Mouse (Mus musculus): ENCODE results near the gene Kcnip1. TPM values are rescaled to one million over a fixed set of nuclear protein-coding genes. Genes with fewer than 3 reads are reported as not detected.

Kcnip1 gene
- polyA plus RNA-seq, 1 experiment from 2014 or later = 38.8 TPM

GRCm38 (mm10) chr11:34009316-34010087, 16.6 kb upstream of the Kcnip1 start:
- no peaks in the 10 kb centered on the region for H3K27me3 ChIP-seq (replicated peaks)
- H3K27ac ChIP-seq = no peak overlapping the region
- no peak for ATAC-seq (ENCODE audit: low FRiP score, low read depth)
- no peaks in the 10 kb centered on the region for H3K9me3 ChIP-seq
- H3K4me1 ChIP-seq = no peaks in the 10 kb centered on the region
- H3K4me2 ChIP-seq (replicated peaks) = no peak overlapping the region
- H3K9ac ChIP-seq = no peak overlapping the region
- whole genome bisulfite sequencing = 77% methylated on average over 12 of the region's 12 CpGs
- no peaks in the 10 kb centered on the region for H3K36me3 ChIP-seq
- H3K4me3 ChIP-seq = no peak overlapping the region

- no peaks in the 10 kb centered on the region for H3K4me1 ChIP-seq
- H3K27me3 ChIP-seq (replicated peaks) = no peaks in the 10 kb centered on the region
- H3K9ac ChIP-seq = no peak overlapping the region
- ATAC-seq (ENCODE audit: low FRiP score, low read depth) = no peak
- H3K27ac ChIP-seq = no peak overlapping the region
- no peaks in the 10 kb centered on the region for H3K9me3 ChIP-seq
- 56% methylated on average over 9 of the region's 9 CpGs for WGBS
- no peak overlapping the region for H3K4me3 ChIP-seq
- no peaks in the 10 kb centered on the region for H3K36me3 ChIP-seq
- no peak overlapping the region for H3K4me2 ChIP-seq (replicated peaks)
These were observed 15.8 kb upstream of the Kcnip1 start for GRCm38 (mm10) chr11:34008702-34009101.

- no peaks in the 10 kb centered on the region for H3K4me1 ChIP-seq
- no peak overlapping the region for H3K9ac ChIP-seq
- no peaks in the 10 kb centered on the region for H3K36me3 ChIP-seq
- no peak overlapping the region for H3K27ac ChIP-seq
- H3K4me3 ChIP-seq = no peak overlapping the region
- no peak overlapping the region for H3K4me2 ChIP-seq (replicated peaks)
- 89% methylated on average over 11 of the region's 11 CpGs for WGBS
- no peaks in the 10 kb centered on the region for H3K27me3 ChIP-seq (replicated peaks)
- no peak for ATAC-seq (ENCODE audit: low FRiP score, low read depth)
- no peaks in the 10 kb centered on the region for H3K9me3 ChIP-seq
These were observed 15.3 kb upstream of the Kcnip1 start for GRCm38 (mm10) chr11:34008214-34008613.

GRCm38 (mm10) chr11:34007616-34008015, 14.7 kb upstream of the Kcnip1 start:
- Histone ChIP-seq H3K4me3 (no peak overlapping the region), H3K27ac (no peak overlapping the region), H3K4me2 (replicated peaks) (no peak overlapping the region), H3K9ac (no peak overlapping the region), H3K4me1 (no peaks in the 10 kb centered on the region), H3K27me3 (replicated peaks) (no peaks in the 10 kb centered on the region), H3K9me3 (no peaks in the 10 kb centered on the region), H3K36me3 (no peaks in the 10 kb centered on the region)
- 93% methylated on average over 2 of the region's 2 CpGs for WGBS
- no peak for ATAC-seq (ENCODE audit: low FRiP score, low read depth)

GRCm38 (mm10) chr11:34002593-34002965, 9.6 kb upstream of the Kcnip1 start:
- no peaks in the 10 kb centered on the region for H3K4me1 ChIP-seq
- no peak overlapping the region for H3K9ac ChIP-seq
- no peak overlapping the region for H3K4me2 ChIP-seq (replicated peaks)
- H3K36me3 ChIP-seq = no peaks in the 10 kb centered on the region
- no peak overlapping the region for H3K4me3 ChIP-seq
- WGBS = 76% methylated on average over 5 of the region's 5 CpGs
- ATAC-seq (ENCODE audit: low FRiP score, low read depth) = no peak
- H3K9me3 ChIP-seq = no peaks in the 10 kb centered on the region
- H3K27ac ChIP-seq = no peak overlapping the region
- no peaks in the 10 kb centered on the region for H3K27me3 ChIP-seq (replicated peaks)

GRCm38 (mm10) chr11:34001938-34002592, 9.1 kb upstream of the Kcnip1 start:
- 13% methylated on average over 5 of the region's 5 CpGs for WGBS
- no peaks in the 10 kb centered on the region for H3K4me1 ChIP-seq
- H3K36me3 ChIP-seq = no peaks in the 10 kb centered on the region
- no peak overlapping the region for H3K4me2 ChIP-seq (replicated peaks)
- H3K27ac ChIP-seq = no peak overlapping the region
- no peak overlapping the region for H3K4me3 ChIP-seq
- H3K9me3 ChIP-seq = no peaks in the 10 kb centered on the region
- no peak for ATAC-seq (ENCODE audit: low FRiP score, low read depth)
- H3K9ac ChIP-seq = no peak overlapping the region
- H3K27me3 ChIP-seq (replicated peaks) = no peaks in the 10 kb centered on the region

GRCm38 (mm10) chr11:34000416-34000815, 7.5 kb upstream of the Kcnip1 start:
- Histone ChIP-seq H3K4me1 (no peaks in the 10 kb centered on the region), H3K36me3 (no peaks in the 10 kb centered on the region), H3K4me2 (replicated peaks) (no peak overlapping the region), H3K27ac (no peak overlapping the region), H3K27me3 (replicated peaks) (no peaks in the 10 kb centered on the region), H3K9ac (no peak overlapping the region), H3K4me3 (no peak overlapping the region), H3K9me3 (no peaks in the 10 kb centered on the region)
- ATAC-seq (ENCODE audit: low FRiP score, low read depth) = no peak
- 84% methylated on average over 3 of the region's 3 CpGs for WGBS

- 65% methylated on average over 10 of the region's 10 CpGs for WGBS
- H3K27me3 ChIP-seq (replicated peaks) = no peaks in the 10 kb centered on the region
- no peak overlapping the region for H3K4me2 ChIP-seq (replicated peaks)
- H3K4me3 ChIP-seq = no peak overlapping the region
- H3K9ac ChIP-seq = no peak overlapping the region
- H3K36me3 ChIP-seq = no peaks in the 10 kb centered on the region
- no peaks in the 10 kb centered on the region for H3K4me1 ChIP-seq
- H3K27ac ChIP-seq = no peak overlapping the region
- H3K9me3 ChIP-seq = no peaks in the 10 kb centered on the region
- no peak for ATAC-seq (ENCODE audit: low FRiP score, low read depth)
These were observed 5.3 kb upstream of the Kcnip1 start for GRCm38 (mm10) chr11:33998244-33998643.

- Histone ChIP-seq H3K9ac (no peak overlapping the region), H3K4me2 (replicated peaks) (no peak overlapping the region), H3K27me3 (replicated peaks) (0 out of 2 replicates have a peak, but pooled peaks cover 4% of the 10 kb centered on the region), H3K9me3 (no peaks in the 10 kb centered on the region), H3K27ac (no peak overlapping the region), H3K4me1 (0 out of 2 replicates have a peak, but pooled peaks cover 3% of the 10 kb centered on the region), H3K4me3 (no peak overlapping the region), H3K36me3 (no peaks in the 10 kb centered on the region)
- 69% methylated on average over 5 of the region's 5 CpGs for WGBS
- no peak for ATAC-seq (ENCODE audit: low FRiP score, low read depth)
These were observed 544 bp upstream of the Kcnip1 start for GRCm38 (mm10) chr11:33993496-33993895.

GRCm38 (mm10) chr11:33990002-33990401, 3.0 kb downstream of the Kcnip1 start:
- 0 out of 2 replicates have a peak, but pooled peaks cover 4% of the 10 kb centered on the region for H3K27me3 ChIP-seq (replicated peaks)
- no peak overlapping the region for H3K4me3 ChIP-seq
- 0 out of 2 replicates have a peak, but pooled peaks cover 3% of the 10 kb centered on the region for H3K4me1 ChIP-seq
- H3K27ac ChIP-seq = no peak overlapping the region
- no peak for ATAC-seq (ENCODE audit: low FRiP score, low read depth)
- no peak overlapping the region for H3K9ac ChIP-seq
- no peaks in the 10 kb centered on the region for H3K36me3 ChIP-seq
- H3K9me3 ChIP-seq = no peaks in the 10 kb centered on the region
- no peak overlapping the region for H3K4me2 ChIP-seq (replicated peaks)
- WGBS = 89% methylated on average over 5 of the region's 5 CpGs

GRCm38 (mm10) chr11:33986525-33986924, 6.4 kb downstream of the Kcnip1 start:
- H3K9me3 ChIP-seq = no peaks in the 10 kb centered on the region
- H3K4me1 ChIP-seq = no peaks in the 10 kb centered on the region
- H3K27me3 ChIP-seq (replicated peaks) = no peaks in the 10 kb centered on the region
- no peak overlapping the region for H3K4me2 ChIP-seq (replicated peaks)
- no peak overlapping the region for H3K27ac ChIP-seq
- H3K9ac ChIP-seq = no peak overlapping the region
- ATAC-seq (ENCODE audit: low FRiP score, low read depth) = no peak
- no peaks in the 10 kb centered on the region for H3K36me3 ChIP-seq
- 87% methylated on average over 2 of the region's 2 CpGs for WGBS
- no peak overlapping the region for H3K4me3 ChIP-seq

GRCm38 (mm10) chr11:33980146-33980545, 12.8 kb downstream of the Kcnip1 start:
- Histone ChIP-seq H3K4me2 (replicated peaks) (no peak overlapping the region), H3K27ac (no peak overlapping the region), H3K9ac (no peak overlapping the region), H3K27me3 (replicated peaks) (no peaks in the 10 kb centered on the region), H3K36me3 (no peaks in the 10 kb centered on the region), H3K4me3 (no peak overlapping the region), H3K4me1 (no peaks in the 10 kb centered on the region), H3K9me3 (no peaks in the 10 kb centered on the region)
- ATAC-seq (ENCODE audit: low FRiP score, low read depth) = no peak
- WGBS = 76% methylated on average over 4 of the region's 4 CpGs

GRCm38 (mm10) chr11:33975121-33975520, 17.8 kb downstream of the Kcnip1 start:
- Histone ChIP-seq H3K4me3 (no peak overlapping the region), H3K9ac (no peak overlapping the region), H3K9me3 (no peaks in the 10 kb centered on the region), H3K27ac (no peak overlapping the region), H3K36me3 (no peaks in the 10 kb centered on the region), H3K4me1 (no peaks in the 10 kb centered on the region), H3K4me2 (replicated peaks) (no peak overlapping the region), H3K27me3 (replicated peaks) (no peaks in the 10 kb centered on the region)
- ATAC-seq (ENCODE audit: low FRiP score, low read depth) = no peak
- 93% methylated on average over 2 of the region's 2 CpGs for WGBS
